Mouse (Mus musculus): Measurements from ENCODE around the gene Tmcc3. TPM values are rescaled to one million over a fixed set of nuclear protein-coding genes. Genes with fewer than 3 reads are reported as not detected.

Gene Tmcc3
- polyA plus RNA-seq, 1 experiment from 2014 or later: 17.4 TPM

DNA sequence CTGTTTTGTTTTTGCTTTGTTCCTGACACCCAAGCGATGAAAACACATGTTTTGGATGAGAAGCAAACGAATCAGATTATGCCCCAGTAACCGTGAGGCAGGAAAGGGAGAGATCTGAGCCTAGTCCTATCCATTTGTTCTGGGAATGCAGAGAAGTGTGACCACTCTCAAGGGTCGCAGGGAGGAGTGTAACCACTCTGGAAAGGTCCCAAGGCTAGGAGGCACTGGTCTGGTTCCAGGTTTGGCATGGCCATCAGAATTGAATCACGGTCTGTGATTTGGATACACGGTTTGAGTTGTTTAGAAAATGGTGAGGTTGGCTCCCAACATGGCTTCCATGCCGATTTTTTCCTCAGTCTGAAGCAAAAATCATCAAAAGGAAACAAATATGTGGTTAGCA is 30.5 kb downstream of the Tmcc3 start:
- H3K9me3 ChIP-seq (ENCODE audit: control insufficient read depth, low read length): 0 out of 2 replicates have a peak, but pooled peaks cover 3% of the 10 kb centered on the region
- no peak overlapping the region for H3K9ac ChIP-seq (ENCODE audit: low read depth, low read length)
- no peaks in the 10 kb centered on the region for H3K36me3 ChIP-seq (ENCODE audit: control insufficient read depth, insufficient read depth, low read length)
- H3K4me1 ChIP-seq (ENCODE audit: control insufficient read depth, insufficient read depth, low read length): 0 out of 2 replicates have a peak, but pooled peaks cover 3% of the 10 kb centered on the region
- no peaks in the 10 kb centered on the region for H3K27me3 ChIP-seq (replicated peaks; ENCODE audit: control insufficient read depth, insufficient read depth, low read length)
- 63% methylated on average over 7 of the region's 7 CpGs for WGBS
- no peak overlapping the region for H3K4me3 ChIP-seq (ENCODE audit: low read depth, low read length)
- no peak overlapping the region for H3K27ac ChIP-seq (replicated peaks; ENCODE audit: low read depth, low read length)
- H3K4me2 ChIP-seq (ENCODE audit: low read depth, low read length): no peak overlapping the region
- no peak for DNase-seq (ENCODE audit: low spot score)
- no peak for ATAC-seq (ENCODE audit: low read depth)

DNA sequence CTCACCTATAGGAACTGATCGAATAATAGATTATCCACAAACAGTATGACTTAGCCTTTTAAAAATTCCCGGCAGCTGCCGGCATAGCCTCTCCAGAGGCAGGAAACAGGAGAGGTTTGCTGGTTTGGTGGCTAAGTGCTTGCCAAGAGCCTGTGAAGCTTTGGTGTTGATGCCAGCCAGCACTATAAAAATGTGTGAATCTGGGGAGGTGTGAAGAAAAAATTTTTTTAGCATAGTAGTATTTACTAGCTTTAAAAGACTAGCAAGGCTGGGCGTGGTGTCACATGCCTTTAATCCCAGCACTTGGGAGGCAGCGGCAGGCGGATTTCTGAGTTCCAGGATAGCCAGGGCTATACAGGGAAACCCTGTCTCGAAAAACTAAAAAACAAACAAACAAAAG is 31.8 kb downstream of the Tmcc3 start:
- H3K27ac ChIP-seq (replicated peaks; ENCODE audit: low read depth, low read length): no peak overlapping the region
- no peak for DNase-seq (ENCODE audit: low spot score)
- H3K4me3 ChIP-seq (ENCODE audit: low read depth, low read length): no peak overlapping the region
- 0 out of 2 replicates have a peak, but pooled peaks cover 3% of the 10 kb centered on the region for H3K4me1 ChIP-seq (ENCODE audit: control insufficient read depth, insufficient read depth, low read length)
- no peaks in the 10 kb centered on the region for H3K9me3 ChIP-seq (ENCODE audit: control insufficient read depth, low read length)
- ATAC-seq (ENCODE audit: low read depth): no peak
- no peak overlapping the region for H3K4me2 ChIP-seq (ENCODE audit: low read depth, low read length)
- no peaks in the 10 kb centered on the region for H3K36me3 ChIP-seq (ENCODE audit: control insufficient read depth, insufficient read depth, low read length)
- WGBS: 80% methylated on average over 7 of the region's 7 CpGs
- no peaks in the 10 kb centered on the region for H3K27me3 ChIP-seq (replicated peaks; ENCODE audit: control insufficient read depth, insufficient read depth, low read length)
- no peak overlapping the region for H3K9ac ChIP-seq (ENCODE audit: low read depth, low read length)

DNA sequence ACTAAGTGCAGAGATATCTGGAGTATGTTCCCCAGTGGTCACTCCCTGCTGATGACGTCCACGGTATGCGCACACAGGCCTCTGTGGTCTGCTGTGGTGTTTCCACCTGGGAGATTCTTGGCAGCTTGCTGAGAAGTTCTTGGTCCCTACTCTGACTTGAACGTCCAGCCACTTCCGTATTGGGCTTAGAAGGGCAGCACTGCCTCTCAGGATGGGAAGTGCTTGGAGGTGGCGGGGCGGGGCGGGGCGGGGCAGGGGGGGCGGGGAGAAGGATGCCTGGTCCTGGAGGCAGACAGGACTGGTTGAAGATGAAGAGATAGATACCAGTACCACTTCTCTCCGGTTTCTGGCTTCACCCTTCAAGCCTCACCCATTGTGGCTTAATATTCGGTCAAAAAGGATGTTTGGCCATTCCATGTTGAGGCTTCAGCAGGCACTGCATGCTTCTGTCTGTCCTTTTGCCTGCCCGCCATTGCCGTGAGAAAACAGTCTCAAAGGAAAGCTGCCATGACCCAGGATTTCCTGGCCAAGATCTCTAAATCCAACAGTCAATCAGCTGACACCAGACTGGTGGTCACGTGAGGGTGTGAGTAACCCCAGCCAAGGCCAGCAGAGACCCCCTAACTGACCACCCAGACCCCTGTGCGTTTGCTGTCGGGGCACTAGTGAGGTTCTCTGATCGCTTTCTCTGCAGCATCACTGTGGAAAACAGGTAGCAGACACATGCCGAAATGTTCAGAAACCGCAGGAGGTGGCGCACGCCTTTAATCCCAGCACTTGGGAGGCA is 33.1 kb downstream of the Tmcc3 start:
- Histone ChIP-seq H3K4me2 (ENCODE audit: low read depth, low read length) (peak overlapping the region; percentile 13; the same call in 1 of the 2 replicates), H3K9me3 (ENCODE audit: control insufficient read depth, low read length) (no peaks in the 10 kb centered on the region), H3K27ac (replicated peaks; ENCODE audit: low read depth, low read length) (no peak overlapping the region), H3K9ac (ENCODE audit: low read depth, low read length) (no peak overlapping the region), H3K36me3 (ENCODE audit: control insufficient read depth, insufficient read depth, low read length) (no peaks in the 10 kb centered on the region), H3K4me1 (ENCODE audit: control insufficient read depth, insufficient read depth, low read length) (0 out of 2 replicates have a peak, but pooled peaks cover 3% of the 10 kb centered on the region), H3K4me3 (ENCODE audit: low read depth, low read length) (no peak overlapping the region), H3K27me3 (replicated peaks; ENCODE audit: control insufficient read depth, insufficient read depth, low read length) (no peaks in the 10 kb centered on the region)
- WGBS: 57% methylated on average over 22 of the region's 22 CpGs
- ATAC-seq (ENCODE audit: low read depth): no peak
- no peak for DNase-seq (ENCODE audit: low spot score)

DNA sequence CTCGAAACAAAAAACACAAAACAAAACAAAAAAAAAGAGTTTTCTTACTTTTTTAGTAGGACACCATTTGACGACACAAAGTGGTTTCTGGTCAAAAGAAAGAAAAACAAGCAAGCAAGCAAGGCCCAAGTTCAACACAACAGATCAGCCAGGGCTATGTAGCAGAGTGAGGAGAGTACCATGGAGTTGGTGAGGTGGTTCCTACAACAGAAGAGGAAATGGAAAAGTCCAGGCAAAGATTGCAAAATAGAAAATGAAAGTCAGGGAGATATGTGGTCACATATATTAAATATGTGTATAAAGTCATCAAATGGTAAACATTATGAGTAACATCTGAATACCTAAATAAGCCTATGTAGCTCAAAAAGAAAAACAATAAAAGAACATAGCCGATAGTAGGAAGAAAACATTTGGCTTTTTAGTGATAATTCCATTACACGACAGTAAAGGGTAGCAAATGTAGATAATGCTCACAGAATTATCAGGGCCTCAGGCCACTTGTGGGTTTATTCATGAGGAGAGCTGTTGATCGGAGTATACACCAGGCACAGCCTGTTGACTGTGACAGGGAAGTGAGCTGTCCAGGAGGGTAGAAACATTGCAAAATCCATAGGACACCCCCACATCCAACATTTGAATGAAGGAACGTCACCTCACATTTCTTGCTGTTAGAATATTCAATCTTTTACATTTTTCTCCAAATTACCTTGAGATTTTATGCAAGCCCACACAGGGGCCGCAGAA is 33.9 kb downstream of the Tmcc3 start:
- no peak for DNase-seq (ENCODE audit: low spot score)
- H3K9me3 ChIP-seq (ENCODE audit: control insufficient read depth, low read length): no peaks in the 10 kb centered on the region

DNA sequence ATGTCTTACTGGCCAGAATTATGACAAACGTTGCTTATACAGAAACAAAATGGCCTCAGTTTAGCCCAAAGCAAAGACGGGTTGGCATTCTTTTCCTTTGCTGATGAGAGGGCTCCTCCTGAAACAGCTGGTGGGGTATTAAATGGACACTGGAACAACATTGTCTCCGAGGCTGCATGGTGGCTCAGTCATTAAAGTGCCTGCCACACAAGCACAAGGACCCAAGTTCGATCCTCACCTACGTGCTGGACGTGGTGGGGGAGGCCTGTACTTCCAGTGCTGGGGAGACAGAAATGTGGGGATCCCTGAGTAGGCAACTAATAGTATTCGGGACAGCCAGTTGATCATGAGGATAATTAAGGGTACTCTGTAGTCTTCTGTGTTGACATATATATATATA is 34.8 kb downstream of the Tmcc3 start:
- H3K27ac ChIP-seq (replicated peaks; ENCODE audit: low read depth, low read length): no peak overlapping the region

More for the DNA sequence above, 33.9 kb downstream of the Tmcc3 start:
- no peak for ATAC-seq (ENCODE audit: low read depth)
- Histone ChIP-seq H3K36me3 (ENCODE audit: control insufficient read depth, insufficient read depth, low read length) (no peaks in the 10 kb centered on the region), H3K27me3 (replicated peaks; ENCODE audit: control insufficient read depth, insufficient read depth, low read length) (no peaks in the 10 kb centered on the region), H3K4me2 (ENCODE audit: low read depth, low read length) (no peak overlapping the region), H3K4me3 (ENCODE audit: low read depth, low read length) (no peak overlapping the region), H3K4me1 (ENCODE audit: control insufficient read depth, insufficient read depth, low read length) (0 out of 2 replicates have a peak, but pooled peaks cover 3% of the 10 kb centered on the region), H3K27ac (replicated peaks; ENCODE audit: low read depth, low read length) (no peak overlapping the region), H3K9ac (ENCODE audit: low read depth, low read length) (no peak overlapping the region)
- WGBS: 87% methylated on average over 7 of the region's 7 CpGs

DNA sequence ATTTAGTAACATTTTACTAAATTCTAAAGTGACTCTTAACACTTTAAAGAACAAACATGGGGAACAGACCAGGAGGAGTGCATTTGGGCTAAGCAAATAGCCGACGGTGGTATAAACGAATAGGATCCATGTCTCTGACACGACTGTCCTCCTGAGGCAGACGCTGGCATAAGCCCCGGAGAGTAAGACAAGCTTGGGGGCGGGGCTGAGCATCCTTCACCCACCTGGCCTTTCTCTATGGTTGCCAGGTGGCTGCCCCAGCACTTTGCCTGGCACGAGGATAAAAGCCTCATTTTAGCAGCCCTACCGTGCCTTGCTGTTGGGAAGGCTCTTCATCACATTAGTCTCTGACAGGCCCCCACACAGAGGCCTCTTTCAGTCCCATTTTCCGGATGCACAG is 35.5 kb downstream of the Tmcc3 start:
- Histone ChIP-seq H3K27me3 (replicated peaks; ENCODE audit: control insufficient read depth, insufficient read depth, low read length) (no peaks in the 10 kb centered on the region), H3K4me3 (ENCODE audit: low read depth, low read length) (no peak overlapping the region), H3K4me1 (ENCODE audit: control insufficient read depth, insufficient read depth, low read length) (0 out of 2 replicates have a peak, but pooled peaks cover 3% of the 10 kb centered on the region), H3K4me2 (ENCODE audit: low read depth, low read length) (no peak overlapping the region), H3K9me3 (ENCODE audit: control insufficient read depth, low read length) (no peaks in the 10 kb centered on the region), H3K9ac (ENCODE audit: low read depth, low read length) (no peak overlapping the region), H3K36me3 (ENCODE audit: control insufficient read depth, insufficient read depth, low read length) (no peaks in the 10 kb centered on the region), H3K27ac (replicated peaks; ENCODE audit: low read depth, low read length) (no peak overlapping the region)
- 75% methylated on average over 10 of the region's 10 CpGs for WGBS
- no peak for ATAC-seq (ENCODE audit: low read depth)
- DNase-seq (ENCODE audit: low spot score): no peak

More for the DNA sequence above, 34.8 kb downstream of the Tmcc3 start:
- no peaks in the 10 kb centered on the region for H3K9me3 ChIP-seq (ENCODE audit: control insufficient read depth, low read length)
- ATAC-seq (ENCODE audit: low read depth): no peak
- no peaks in the 10 kb centered on the region for H3K36me3 ChIP-seq (ENCODE audit: control insufficient read depth, insufficient read depth, low read length)
- no peak overlapping the region for H3K4me3 ChIP-seq (ENCODE audit: low read depth, low read length)
- WGBS: 87% methylated on average over 7 of the region's 7 CpGs
- no peak for DNase-seq (ENCODE audit: low spot score)
- no peak overlapping the region for H3K4me2 ChIP-seq (ENCODE audit: low read depth, low read length)
- no peaks in the 10 kb centered on the region for H3K27me3 ChIP-seq (replicated peaks; ENCODE audit: control insufficient read depth, insufficient read depth, low read length)
- 0 out of 2 replicates have a peak, but pooled peaks cover 3% of the 10 kb centered on the region for H3K4me1 ChIP-seq (ENCODE audit: control insufficient read depth, insufficient read depth, low read length)
- H3K9ac ChIP-seq (ENCODE audit: low read depth, low read length): no peak overlapping the region

DNA sequence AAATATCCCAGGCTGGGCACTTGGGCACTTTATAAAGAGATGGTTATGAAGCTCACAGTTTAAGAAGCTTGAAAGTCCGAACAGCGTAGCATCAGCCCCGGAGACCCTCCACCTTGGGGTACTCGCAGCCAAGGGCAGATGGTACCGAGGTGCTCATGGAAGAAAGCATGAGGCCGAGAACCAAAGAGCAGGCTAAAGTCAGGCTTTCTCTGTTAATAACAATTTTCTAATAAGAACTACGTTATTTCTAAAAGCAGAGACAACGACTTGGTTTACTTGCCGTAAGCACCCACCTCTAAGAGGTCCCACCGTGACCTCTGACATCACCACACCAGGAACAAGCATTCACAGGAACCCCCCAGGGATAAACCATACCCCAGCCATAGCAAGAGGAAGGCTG is 36.2 kb downstream of the Tmcc3 start:
- ATAC-seq (ENCODE audit: low read depth): no peak
- no peak overlapping the region for H3K4me2 ChIP-seq (ENCODE audit: low read depth, low read length)
- WGBS: 94% methylated on average over 10 of the region's 10 CpGs

DNA sequence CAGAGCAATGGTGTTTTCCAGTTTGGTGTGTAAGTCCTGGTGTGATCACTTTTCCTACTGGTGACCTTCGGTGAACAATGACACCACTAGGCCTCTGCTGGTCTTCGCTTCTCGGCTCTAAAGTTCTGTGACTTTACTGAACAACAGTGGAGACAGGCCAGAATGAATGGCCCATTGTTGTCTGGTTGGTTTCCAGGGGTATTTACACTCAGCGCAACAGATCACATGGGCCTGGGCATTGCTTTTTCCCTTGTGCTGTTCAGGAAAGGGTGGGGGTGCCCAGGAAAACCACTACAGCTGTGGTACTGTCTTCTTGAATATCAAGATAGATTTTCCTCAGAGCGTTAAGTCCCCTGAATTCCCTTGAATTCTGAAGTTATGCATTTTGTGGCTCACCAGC is 38.5 kb downstream of the Tmcc3 start:
- no peaks in the 10 kb centered on the region for H3K36me3 ChIP-seq (ENCODE audit: control insufficient read depth, insufficient read depth, low read length)
- no peak overlapping the region for H3K9ac ChIP-seq (ENCODE audit: low read depth, low read length)
- no peaks in the 10 kb centered on the region for H3K4me1 ChIP-seq (ENCODE audit: control insufficient read depth, insufficient read depth, low read length)
- ATAC-seq (ENCODE audit: low read depth) (no peak), DNase-seq (ENCODE audit: low spot score) (no peak)
- H3K9me3 ChIP-seq (ENCODE audit: control insufficient read depth, low read length): no peaks in the 10 kb centered on the region
- WGBS: 57% methylated on average over 5 of the region's 5 CpGs
- no peak overlapping the region for H3K27ac ChIP-seq (replicated peaks; ENCODE audit: low read depth, low read length)
- no peak overlapping the region for H3K4me2 ChIP-seq (ENCODE audit: low read depth, low read length)
- H3K27me3 ChIP-seq (replicated peaks; ENCODE audit: control insufficient read depth, insufficient read depth, low read length): no peaks in the 10 kb centered on the region
- no peak overlapping the region for H3K4me3 ChIP-seq (ENCODE audit: low read depth, low read length)

More for the DNA sequence above, 36.2 kb downstream of the Tmcc3 start:
- no peaks in the 10 kb centered on the region for H3K36me3 ChIP-seq (ENCODE audit: control insufficient read depth, insufficient read depth, low read length)
- H3K4me1 ChIP-seq (ENCODE audit: control insufficient read depth, insufficient read depth, low read length): 0 out of 2 replicates have a peak, but pooled peaks cover 3% of the 10 kb centered on the region
- DNase-seq (ENCODE audit: low spot score): no peak
- H3K27me3 ChIP-seq (replicated peaks; ENCODE audit: control insufficient read depth, insufficient read depth, low read length): no peaks in the 10 kb centered on the region
- H3K9ac ChIP-seq (ENCODE audit: low read depth, low read length): no peak overlapping the region
- H3K27ac ChIP-seq (replicated peaks; ENCODE audit: low read depth, low read length): no peak overlapping the region
- H3K9me3 ChIP-seq (ENCODE audit: control insufficient read depth, low read length): no peaks in the 10 kb centered on the region
- H3K4me3 ChIP-seq (ENCODE audit: low read depth, low read length): no peak overlapping the region
